Mouse (Mus musculus) kidney, adult 2 months (tissue): ENCODE measurements at regions not wholly inside any gene's neighbourhood (a gene's known extent, or its start where the extent isn't known, plus 50 kb on each side); places are given as distances from the start of the nearest gene placed in this dataset.

ENCODE experiments used
- CTCF ChIP-seq: fragments of 200-500 bp; conservative IDR thresholded peaks from 2 replicates; pipeline ENCODE4 v1.5.1; 2011; ENCODE audit warnings: low read depth, mild to moderate bottlenecking, control low read depth, low read length, moderate library complexity, mixed read lengths; ENCODE audit not compliant: insufficient read depth, insufficient read length
- POLR2A ChIP-seq: fragments of 200-500 bp; IDR thresholded peaks from one replicate; pipeline ENCODE4 v1.6.1; 2011; ENCODE audit warnings: low read depth, low read length, control low read depth

- TF ChIP-seq POLR2A (no peak), CTCF (no peak)
These were observed 247.9 kb downstream of the 4930544G11Rik start for GRCm38 (mm10) chr6:66200136-66200790.
